Mouse (Mus musculus): ENCODE measurements around the gene Lcn11. TPM values are rescaled to one million over a fixed set of nuclear protein-coding genes. Genes with fewer than 3 reads are reported as not detected.
"Not testable (repeated sequence)": the region's sequence is repeated elsewhere in the genome, so short reads cannot be mapped to it uniquely, and the experiment has no call there.

Gene Lcn11
- polyA plus RNA-seq (2014; fragmentation: Nextera tagmentation; extraction: Ambion mirVana): not detected in 2 replicates

- Histone ChIP-seq H3K9ac (ENCODE audit: low read length) (no peak within 1 kb of the TSS), H3K4me3 (ENCODE audit: low read depth, low read length) (no peak within 1 kb of the TSS), H3K36me3 (ENCODE audit: control insufficient read depth, insufficient read depth, low read length) (no peaks in the 10 kb centered on the region), H3K4me2 (ENCODE audit: low read depth, severe bottlenecking) (no peak within 1 kb of the TSS), H3K27ac (replicated peaks; ENCODE audit: low read depth, low read length) (no peak within 1 kb of the TSS), H3K4me1 (ENCODE audit: control insufficient read depth, insufficient read depth, low read length) (no peaks in the 10 kb centered on the region), H3K9me3 (ENCODE audit: control insufficient read depth, low read length) (no peaks in the 10 kb centered on the region), H3K27me3 (ENCODE audit: control insufficient read depth, insufficient read depth, low read length) (no peaks in the 10 kb centered on the region)
- no peak for ATAC-seq (ENCODE audit: insufficient number of reproducible peaks, low FRiP score, low TSS enrichment, low read depth)
- no peak for DNase-seq (ENCODE audit: low spot score)
- WGBS: 90% methylated on average over 1 of the region's 1 CpGs
These were observed at the start of gene Lcn11 for GRCm38 (mm10) chr2:25776717-25777116. Gene Lcn11, plus strand, starts transcription at chr2:25777017.

GRCm38 (mm10) chr2:25733199-25733930, 43.5 kb upstream of the Lcn11 start:
- no peak overlapping the region for H3K9ac ChIP-seq (ENCODE audit: low read length)
- DNase-seq (ENCODE audit: low spot score) (no peak), ATAC-seq (ENCODE audit: insufficient number of reproducible peaks, low FRiP score, low TSS enrichment, low read depth) (no peak)
- no peaks in the 10 kb centered on the region for H3K9me3 ChIP-seq (ENCODE audit: control insufficient read depth, low read length)
- no peaks in the 10 kb centered on the region for H3K36me3 ChIP-seq (ENCODE audit: control insufficient read depth, insufficient read depth, low read length)
- H3K4me1 ChIP-seq (ENCODE audit: control insufficient read depth, insufficient read depth, low read length): no peaks in the 10 kb centered on the region
- H3K4me3 ChIP-seq (ENCODE audit: low read depth, low read length): no peak overlapping the region
- H3K4me2 ChIP-seq (ENCODE audit: low read depth, severe bottlenecking): no peak overlapping the region
- H3K27ac ChIP-seq (replicated peaks; ENCODE audit: low read depth, low read length): no peak overlapping the region
- no peaks in the 10 kb centered on the region for H3K27me3 ChIP-seq (ENCODE audit: control insufficient read depth, insufficient read depth, low read length)
- WGBS: 78% methylated on average over 2 of the region's 2 CpGs

GRCm38 (mm10) chr2:25736709-25737108, 40.1 kb upstream of the Lcn11 start, which contains the start of gene Obp2b:
Gene Obp2b, plus strand, starts transcription at chr2:25737009.
- not testable (repeated sequence) for H3K4me3 ChIP-seq (ENCODE audit: low read depth, low read length); ATAC-seq (ENCODE audit: insufficient number of reproducible peaks, low FRiP score, low TSS enrichment, low read depth); DNase-seq (ENCODE audit: low spot score); H3K9ac ChIP-seq (ENCODE audit: low read length); H3K36me3 ChIP-seq (ENCODE audit: control insufficient read depth, insufficient read depth, low read length); H3K27ac ChIP-seq (replicated peaks; ENCODE audit: low read depth, low read length); H3K9me3 ChIP-seq (ENCODE audit: control insufficient read depth, low read length); H3K4me1 ChIP-seq (ENCODE audit: control insufficient read depth, insufficient read depth, low read length); H3K4me2 ChIP-seq (ENCODE audit: low read depth, severe bottlenecking); H3K27me3 ChIP-seq (ENCODE audit: control insufficient read depth, insufficient read depth, low read length)
- 89% methylated on average over 3 of the region's 3 CpGs for WGBS

GRCm38 (mm10) chr2:25741671-25742070, 35.1 kb upstream of the Lcn11 start:
- Histone ChIP-seq H3K27ac (replicated peaks; ENCODE audit: low read depth, low read length) (no peak overlapping the region), H3K4me1 (ENCODE audit: control insufficient read depth, insufficient read depth, low read length) (no peaks in the 10 kb centered on the region), H3K9ac (ENCODE audit: low read length) (no peak overlapping the region), H3K9me3 (ENCODE audit: control insufficient read depth, low read length) (no peaks in the 10 kb centered on the region), H3K36me3 (ENCODE audit: control insufficient read depth, insufficient read depth, low read length) (no peaks in the 10 kb centered on the region), H3K4me2 (ENCODE audit: low read depth, severe bottlenecking) (no peak overlapping the region), H3K4me3 (ENCODE audit: low read depth, low read length) (no peak overlapping the region), H3K27me3 (ENCODE audit: control insufficient read depth, insufficient read depth, low read length) (no peaks in the 10 kb centered on the region)
- DNase-seq (ENCODE audit: low spot score) (no peak), ATAC-seq (ENCODE audit: insufficient number of reproducible peaks, low FRiP score, low TSS enrichment, low read depth) (no peak)
- 69% methylated on average over 1 of the region's 1 CpGs for WGBS

GRCm38 (mm10) chr2:25754201-25754600, 22.6 kb upstream of the Lcn11 start:
- Histone ChIP-seq H3K27me3 (ENCODE audit: control insufficient read depth, insufficient read depth, low read length) (no peaks in the 10 kb centered on the region), H3K9ac (ENCODE audit: low read length) (no peak overlapping the region), H3K27ac (replicated peaks; ENCODE audit: low read depth, low read length) (no peak overlapping the region), H3K4me1 (ENCODE audit: control insufficient read depth, insufficient read depth, low read length) (no peaks in the 10 kb centered on the region), H3K4me2 (ENCODE audit: low read depth, severe bottlenecking) (no peak overlapping the region), H3K36me3 (ENCODE audit: control insufficient read depth, insufficient read depth, low read length) (no peaks in the 10 kb centered on the region), H3K4me3 (ENCODE audit: low read depth, low read length) (no peak overlapping the region), H3K9me3 (ENCODE audit: control insufficient read depth, low read length) (no peaks in the 10 kb centered on the region)
- ATAC-seq (ENCODE audit: insufficient number of reproducible peaks, low FRiP score, low TSS enrichment, low read depth) (no peak), DNase-seq (ENCODE audit: low spot score) (no peak)
- 85% methylated on average over 1 of the region's 1 CpGs for WGBS

- H3K9me3 ChIP-seq (ENCODE audit: control insufficient read depth, low read length): no peaks in the 10 kb centered on the region
- ATAC-seq (ENCODE audit: insufficient number of reproducible peaks, low FRiP score, low TSS enrichment, low read depth) (no peak), DNase-seq (ENCODE audit: low spot score) (no peak)
- no peaks in the 10 kb centered on the region for H3K27me3 ChIP-seq (ENCODE audit: control insufficient read depth, insufficient read depth, low read length)
- 56% methylated on average over 4 of the region's 4 CpGs for WGBS
- no peak overlapping the region for H3K4me2 ChIP-seq (ENCODE audit: low read depth, severe bottlenecking)
- no peak overlapping the region for H3K4me3 ChIP-seq (ENCODE audit: low read depth, low read length)
- no peaks in the 10 kb centered on the region for H3K4me1 ChIP-seq (ENCODE audit: control insufficient read depth, insufficient read depth, low read length)
- H3K27ac ChIP-seq (replicated peaks; ENCODE audit: low read depth, low read length): no peak overlapping the region
- no peaks in the 10 kb centered on the region for H3K36me3 ChIP-seq (ENCODE audit: control insufficient read depth, insufficient read depth, low read length)
- H3K9ac ChIP-seq (ENCODE audit: low read length): no peak overlapping the region
These were observed 18.7 kb upstream of the Lcn11 start for GRCm38 (mm10) chr2:25758064-25758625.

- DNase-seq (ENCODE audit: low spot score): no peak
- H3K27me3 ChIP-seq (ENCODE audit: control insufficient read depth, insufficient read depth, low read length): no peaks in the 10 kb centered on the region
- H3K27ac ChIP-seq (replicated peaks; ENCODE audit: low read depth, low read length): no peak within 1 kb of the TSS
- no peak for ATAC-seq (ENCODE audit: insufficient number of reproducible peaks, low FRiP score, low TSS enrichment, low read depth)
- H3K36me3 ChIP-seq (ENCODE audit: control insufficient read depth, insufficient read depth, low read length): no peaks in the 10 kb centered on the region
- no peaks in the 10 kb centered on the region for H3K9me3 ChIP-seq (ENCODE audit: control insufficient read depth, low read length)
- no peak within 1 kb of the TSS for H3K9ac ChIP-seq (ENCODE audit: low read length)
- no peak within 1 kb of the TSS for H3K4me3 ChIP-seq (ENCODE audit: low read depth, low read length)
- WGBS: 42% methylated on average over 2 of the region's 2 CpGs
- H3K4me1 ChIP-seq (ENCODE audit: control insufficient read depth, insufficient read depth, low read length): no peaks in the 10 kb centered on the region
- no peak within 1 kb of the TSS for H3K4me2 ChIP-seq (ENCODE audit: low read depth, severe bottlenecking)
These were observed 11.5 kb upstream of the Lcn11 start, which contains the start of gene Lcn3 for GRCm38 (mm10) chr2:25765269-25765668. Gene Lcn3, plus strand, starts transcription at chr2:25765569.

GRCm38 (mm10) chr2:25767764-25768163, 9.1 kb upstream of the Lcn11 start:
- no peak for DNase-seq (ENCODE audit: low spot score)
- H3K4me3 ChIP-seq (ENCODE audit: low read depth, low read length): no peak overlapping the region
- no peak overlapping the region for H3K27ac ChIP-seq (replicated peaks; ENCODE audit: low read depth, low read length)
- no peaks in the 10 kb centered on the region for H3K27me3 ChIP-seq (ENCODE audit: control insufficient read depth, insufficient read depth, low read length)
- ATAC-seq (ENCODE audit: insufficient number of reproducible peaks, low FRiP score, low TSS enrichment, low read depth): no peak
- no peak overlapping the region for H3K4me2 ChIP-seq (ENCODE audit: low read depth, severe bottlenecking)
- H3K9me3 ChIP-seq (ENCODE audit: control insufficient read depth, low read length): no peaks in the 10 kb centered on the region
- no peaks in the 10 kb centered on the region for H3K36me3 ChIP-seq (ENCODE audit: control insufficient read depth, insufficient read depth, low read length)
- no peaks in the 10 kb centered on the region for H3K4me1 ChIP-seq (ENCODE audit: control insufficient read depth, insufficient read depth, low read length)
- 82% methylated on average over 4 of the region's 4 CpGs for WGBS
- H3K9ac ChIP-seq (ENCODE audit: low read length): no peak overlapping the region

All from limb, embryonic 11.5 days (tissue).